Mouse (Mus musculus): Measurements from ENCODE around the gene Atp6v1fnb. TPM values are rescaled to one million over a fixed set of nuclear protein-coding genes. Genes with fewer than 3 reads are reported as not detected.

Gene Atp6v1fnb
- total RNA-seq, 1 experiment from 2014 or later: not detected

Other genes starting within 250 kb of the Atp6v1fnb start
- gene Hilpda, start 198.9 kb upstream of the Atp6v1fnb start, total RNA-seq (2021): 5.0 and 10.4 TPM in 2 replicates
- gene Fam71f2, start 191.8 kb upstream of the Atp6v1fnb start, total RNA-seq (2021): 0.41 TPM in 1 of 2 replicates, not detected in the other
- gene Fam71f1, start 152.3 kb upstream of the Atp6v1fnb start, total RNA-seq (2021): not detected in 2 replicates
- 165 and 171 TPM in 2 replicates for gene Calu, start 123.4 kb upstream of the Atp6v1fnb start, total RNA-seq (2021)
- not detected in 2 replicates for gene Opn1sw, start 83.0 kb upstream of the Atp6v1fnb start, total RNA-seq (2021)
- 4.9 and 6.3 TPM in 2 replicates for gene Ccdc136, start 75.1 kb upstream of the Atp6v1fnb start, total RNA-seq (2021)
- gene Flnc, start 38.2 kb upstream of the Atp6v1fnb start, total RNA-seq (2021): 4.2 and 5.3 TPM in 2 replicates
- gene Atp6v1f, start 3.7 kb upstream of the Atp6v1fnb start, total RNA-seq (2021): 169 and 183 TPM in 2 replicates
- 6.1 and 7.1 TPM in 2 replicates for gene Kcp, start 36.5 kb downstream of the Atp6v1fnb start, total RNA-seq (2021)
- 3.0 and 10.9 TPM in 2 replicates for gene Irf5, start 55.2 kb downstream of the Atp6v1fnb start, total RNA-seq (2021)
- 52.8 and 57.2 TPM in 2 replicates for gene Tnpo3, start 138.4 kb downstream of the Atp6v1fnb start, total RNA-seq (2021)
- 3.8 and 8.0 TPM in 2 replicates for gene Tspan33, start 222.8 kb downstream of the Atp6v1fnb start, total RNA-seq (2021)

Data from adrenal gland, postnatal 14 days (tissue).